Mouse (Mus musculus) stomach, postnatal 0 days (tissue): ENCODE results near the gene Gart.

ENCODE experiments used
- CTCF ChIP-seq: IDR thresholded peaks from 2 replicates; pipeline ENCODE4 v1.5.1; 2016; ENCODE audit warnings: antibody characterized with exemption, low read depth, mild to moderate bottlenecking, moderate library complexity
- EP300 ChIP-seq: optimal IDR thresholded peaks from 2 replicates; pipeline ENCODE3; 2016; ENCODE audit warnings: antibody characterized with exemption

GRCm38 (mm10) chr16:91614552-91614951, 32.2 kb downstream of the Gart start:
- no peak for TF ChIP-seq EP300
- no peak for TF ChIP-seq CTCF
